In genomic region chr13:56682326-56682725, GRCm38 (mm10) we compare ENCODE assay signal across 8 mouse cellular contexts. TPM values are rescaled to one million over a fixed set of nuclear protein-coding genes. Genes with fewer than 3 reads are reported as not detected.
DNase-seq lines count a peak whose midpoint lies in the region; ATAC-seq and TF ChIP-seq lines count a peak whose summit lies in the region.

No protein-coding gene starts in this region.

- H3K27me3 ChIP-seq in forebrain, embryonic 13.5 days: no peaks in the 10 kb centered on the region
- H3K27me3 ChIP-seq in forebrain, embryonic 12.5 days: no peaks in the 10 kb centered on the region
- H3K27me3 ChIP-seq in heart, embryonic 16.5 days (ENCODE audit: control insufficient read depth, insufficient read depth, low read length): no peaks in the 10 kb centered on the region
- H3K27me3 ChIP-seq in lung, embryonic 15.5 days: no peaks in the 10 kb centered on the region; the same call in 1 of the 2 replicates
- no peaks in the 10 kb centered on the region for H3K27me3 ChIP-seq in testis, adult 2 months (ENCODE audit: control insufficient read depth, insufficient read depth, low read length)
- no peaks in the 10 kb centered on the region for H3K27me3 ChIP-seq in liver, postnatal 0 days (ENCODE audit: insufficient read depth, low read length)

- TF ChIP-seq CTCF in testis, adult 2 months (IDR thresholded peaks at IDR 0.05; ENCODE audit: control insufficient read depth, insufficient read depth, insufficient replicate concordance, low read depth, low read length): no peak
- TF ChIP-seq CTCF in liver, postnatal 0 days (IDR thresholded peaks at IDR 0.05; ENCODE audit: low read depth): no peak

- no peaks in the 10 kb centered on the region for H3K36me3 ChIP-seq in forebrain, embryonic 13.5 days (ENCODE audit: poor library complexity, severe bottlenecking)
- no peaks in the 10 kb centered on the region for H3K36me3 ChIP-seq in forebrain, embryonic 12.5 days (replicated peaks)
- H3K36me3 ChIP-seq in heart, embryonic 16.5 days (ENCODE audit: control insufficient read depth, insufficient read depth): no peaks in the 10 kb centered on the region
- no peaks in the 10 kb centered on the region for H3K36me3 ChIP-seq in lung, embryonic 15.5 days
- H3K36me3 ChIP-seq in testis, adult 2 months (ENCODE audit: control insufficient read depth, insufficient read depth, low read length): no peaks in the 10 kb centered on the region
- no peaks in the 10 kb centered on the region for H3K36me3 ChIP-seq in liver, postnatal 0 days (replicated peaks; ENCODE audit: insufficient read depth, low read length)

- H3K9me3 ChIP-seq in forebrain, embryonic 13.5 days (replicated peaks): no peaks in the 10 kb centered on the region
- H3K9me3 ChIP-seq in forebrain, embryonic 12.5 days: no peaks in the 10 kb centered on the region
- H3K9me3 ChIP-seq in heart, embryonic 16.5 days (replicated peaks; ENCODE audit: control insufficient read depth, low read length): no peaks in the 10 kb centered on the region
- H3K9me3 ChIP-seq in lung, embryonic 15.5 days: no peaks in the 10 kb centered on the region
- no peaks in the 10 kb centered on the region for H3K9me3 ChIP-seq in liver, postnatal 0 days (ENCODE audit: low read length)

- H3K4me2 ChIP-seq in forebrain, embryonic 13.5 days: no peak overlapping the region
- H3K4me2 ChIP-seq in forebrain, embryonic 12.5 days: no peak overlapping the region
- H3K4me2 ChIP-seq in heart, embryonic 16.5 days (ENCODE audit: low read depth, low read length): no peak overlapping the region
- H3K4me2 ChIP-seq in lung, embryonic 15.5 days: peak overlapping the region; percentile 38
- no peak overlapping the region for H3K4me2 ChIP-seq in liver, postnatal 0 days (ENCODE audit: low read depth, low read length)

- peak; percentile 62 for DNase-seq in CD4-positive helper T cell, adult 2 months (ENCODE audit: low read depth, low spot score)
- peak; percentile 86 to 91 for DNase-seq in cerebellum, postnatal 10 days
- no peak for DNase-seq in liver, postnatal 0 days

- no peak for ATAC-seq in forebrain, embryonic 13.5 days
- ATAC-seq in forebrain, embryonic 12.5 days (ENCODE audit: low FRiP score): no peak
- peak; percentile 21 for ATAC-seq in heart, embryonic 16.5 days (replicated peaks; ENCODE audit: extremely low read depth, insufficient read depth, low FRiP score)
- peak; percentile 64; the same call in 1 of the 2 replicates for ATAC-seq in lung, embryonic 15.5 days (ENCODE audit: borderline replicate concordance, extremely low read depth, low FRiP score, low TSS enrichment)
- ATAC-seq in liver, postnatal 0 days: no peak

- TF ChIP-seq EP300 in liver, postnatal 0 days (IDR thresholded peaks at IDR 0.05; ENCODE audit: low read depth): no peak

- 88% methylated on average over 17 of the region's 17 CpGs for WGBS in forebrain, embryonic 13.5 days
- 88% methylated on average over 17 of the region's 17 CpGs for WGBS in forebrain, embryonic 12.5 days
- WGBS in heart, embryonic 16.5 days: 72% methylated on average over 17 of the region's 17 CpGs
- WGBS in lung, embryonic 15.5 days: 50% methylated on average over 17 of the region's 17 CpGs
- WGBS in liver, postnatal 0 days (ENCODE audit: insufficient replicate concordance): 73% methylated on average over 17 of the region's 17 CpGs

- TF ChIP-seq POLR2A in testis, adult 2 months (IDR thresholded peaks at IDR 0.05; ENCODE audit: control insufficient read depth, low read depth, low read length): peak; percentile 71; the same call in 1 of the 2 replicates

- H3K27ac ChIP-seq in forebrain, embryonic 13.5 days: no peak overlapping the region; the same call in 1 of the 2 replicates
- no peak overlapping the region for H3K27ac ChIP-seq in forebrain, embryonic 12.5 days
- 0 out of 2 replicates have a peak overlapping the region, but pooled peaks have one; percentile 37 for H3K27ac ChIP-seq in heart, embryonic 16.5 days (ENCODE audit: low read length)
- peak overlapping the region; percentile 57 for H3K27ac ChIP-seq in lung, embryonic 15.5 days
- no peak overlapping the region for H3K27ac ChIP-seq in testis, adult 2 months (ENCODE audit: control insufficient read depth, insufficient read depth, low read depth, low read length)
- no peak overlapping the region for H3K27ac ChIP-seq in liver, postnatal 0 days (ENCODE audit: low read depth)

- H3K4me3 ChIP-seq in forebrain, embryonic 13.5 days: no peak overlapping the region
- H3K4me3 ChIP-seq in forebrain, embryonic 12.5 days (replicated peaks): no peak overlapping the region
- H3K4me3 ChIP-seq in heart, embryonic 16.5 days (ENCODE audit: low read length): no peak overlapping the region
- H3K4me3 ChIP-seq in lung, embryonic 15.5 days: no peak overlapping the region
- peak overlapping the region; percentile 78 for H3K4me3 ChIP-seq in testis, adult 2 months (ENCODE audit: control insufficient read depth, low read depth, low read length)
- H3K4me3 ChIP-seq in liver, postnatal 0 days (ENCODE audit: low read depth, low read length): no peak overlapping the region

- H3K9ac ChIP-seq in forebrain, embryonic 13.5 days: 0 out of 2 replicates have a peak overlapping the region, but pooled peaks have one; percentile 12
- H3K9ac ChIP-seq in forebrain, embryonic 12.5 days: no peak overlapping the region
- no peak overlapping the region for H3K9ac ChIP-seq in heart, embryonic 16.5 days (ENCODE audit: low read length)
- no peak overlapping the region for H3K9ac ChIP-seq in lung, embryonic 15.5 days
- no peak overlapping the region for H3K9ac ChIP-seq in liver, postnatal 0 days (replicated peaks)

- H3K4me1 ChIP-seq in forebrain, embryonic 13.5 days: peaks cover 23% of the 10 kb centered on the region; the same call in 1 of the 2 replicates
- peaks cover 7% of the 10 kb centered on the region; the same call in 1 of the 2 replicates for H3K4me1 ChIP-seq in forebrain, embryonic 12.5 days
- peaks cover 19% of the 10 kb centered on the region for H3K4me1 ChIP-seq in heart, embryonic 16.5 days (ENCODE audit: control insufficient read depth, insufficient read depth, low read length)
- peaks cover 45% of the 10 kb centered on the region for H3K4me1 ChIP-seq in lung, embryonic 15.5 days
- H3K4me1 ChIP-seq in testis, adult 2 months (ENCODE audit: control insufficient read depth, insufficient read depth, low read length): peaks cover 4% of the 10 kb centered on the region
- H3K4me1 ChIP-seq in liver, postnatal 0 days (ENCODE audit: insufficient read depth): peaks cover 5% of the 10 kb centered on the region; the same call in 1 of the 2 replicates

RNA-seq across cellular contexts. Expression of gene Smad5, which starts 20.5 kb away (rescaled TPM):
- polyA plus RNA-seq in forebrain, embryonic 13.5 days (2015; fragmentation: Nextera tagmentation; extraction: Ambion mirVana): 32.0 and 36.8 TPM in 2 replicates
- 46.3 and 51.0 TPM in 2 replicates for polyA plus RNA-seq in forebrain, embryonic 12.5 days (2016; fragmentation: Nextera tagmentation; extraction: Ambion mirVana)
- 16.7 and 16.9 TPM in 2 replicates for polyA plus RNA-seq in heart, embryonic 16.5 days (2015; fragmentation: Nextera tagmentation; extraction: Ambion mirVana)
- 34.1 and 34.7 TPM in 2 replicates for polyA plus RNA-seq in lung, embryonic 15.5 days (2015; fragmentation: Nextera tagmentation; extraction: Ambion mirVana)
- 11.8 and 13.6 TPM in 2 replicates for polyA plus RNA-seq in testis, adult 2 months (2012; rRNA removed)
- 3.5 and 3.8 TPM in 2 replicates for polyA plus RNA-seq in liver, postnatal 0 days (2015; fragmentation: Nextera tagmentation; extraction: Ambion mirVana)

Comparison
In these comparisons a context has a peak if more than half of its experiments do, and no peak if none do; other contexts are left out.
1. ATAC-seq: peak in heart, embryonic 16.5 days (single experiment) and lung, embryonic 15.5 days (single experiment); none in forebrain, embryonic 13.5 days (single experiment), forebrain, embryonic 12.5 days (single experiment) and liver, postnatal 0 days (single experiment).
2. H3K27ac ChIP-seq: peak in heart, embryonic 16.5 days (single experiment) and lung, embryonic 15.5 days (single experiment); none in forebrain, embryonic 13.5 days (single experiment), forebrain, embryonic 12.5 days (single experiment), testis, adult 2 months (single experiment) and liver, postnatal 0 days (single experiment).